Mouse (Mus musculus) erythroblast, embryonic 14.5 days (primary cell): ENCODE measurements at regions not wholly inside any gene's neighbourhood (a gene's known extent, or its start where the extent isn't known, plus 50 kb on each side); places are given as distances from the start of the nearest gene placed in this dataset.

Experiments
- GATA1 ChIP-seq: IDR thresholded peaks from 2 replicates; pipeline ENCODE4 v1.6.1; 2012; ENCODE audit warnings: low read length, inconsistent platforms, mixed read lengths
- TAL1 ChIP-seq: IDR thresholded peaks from 3 replicates; pipeline ENCODE4 v1.6.1; 2012; ENCODE audit warnings: low read length, inconsistent platforms, mixed read lengths

DNA sequence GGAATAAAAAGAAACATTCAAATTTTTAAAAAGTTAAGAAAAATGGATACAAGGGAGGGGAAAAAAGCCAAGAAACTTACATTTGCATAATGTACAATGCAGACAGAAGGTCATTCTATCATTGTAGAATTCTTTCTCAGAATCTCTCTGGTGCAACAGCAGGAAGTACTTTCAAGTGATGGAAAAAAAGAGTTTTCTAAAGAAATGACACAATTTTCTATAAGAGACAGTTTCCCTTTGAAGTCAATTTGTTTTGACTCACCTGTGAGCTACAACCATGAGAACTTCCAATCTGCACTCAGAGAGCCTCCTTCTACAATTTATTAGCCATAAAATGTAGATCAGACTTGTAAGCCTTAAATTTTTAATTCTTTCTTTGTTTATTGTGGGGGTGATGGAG is 181.6 kb upstream of the Trib2 start:
- TF ChIP-seq TAL1 (no peak), GATA1 (no peak)
